Mouse (Mus musculus) spleen, adult 10 weeks (tissue): ENCODE measurements around the gene Tnks1bp1. TPM values are rescaled to one million over a fixed set of nuclear protein-coding genes. Genes with fewer than 3 reads are reported as not detected.

ENCODE experiments used
- polyA plus RNA-seq: library from polyadenylated mRNA; stranded (reverse); fragments of 350-450 nt; fragmentation: Illumina TruSeq; extraction: RNeasy Lipid Tissue Mini Kit (QIAGEN cat#74804); gene quantifications from one replicate; pipeline ENCODE4 v1.2.3, GENCODE M21; 2015; ENCODE audit warnings: low replicate concordance; ENCODE audit not compliant: insufficient read depth

Tnks1bp1 gene
- 8.3 TPM for polyA plus RNA-seq

DNA sequence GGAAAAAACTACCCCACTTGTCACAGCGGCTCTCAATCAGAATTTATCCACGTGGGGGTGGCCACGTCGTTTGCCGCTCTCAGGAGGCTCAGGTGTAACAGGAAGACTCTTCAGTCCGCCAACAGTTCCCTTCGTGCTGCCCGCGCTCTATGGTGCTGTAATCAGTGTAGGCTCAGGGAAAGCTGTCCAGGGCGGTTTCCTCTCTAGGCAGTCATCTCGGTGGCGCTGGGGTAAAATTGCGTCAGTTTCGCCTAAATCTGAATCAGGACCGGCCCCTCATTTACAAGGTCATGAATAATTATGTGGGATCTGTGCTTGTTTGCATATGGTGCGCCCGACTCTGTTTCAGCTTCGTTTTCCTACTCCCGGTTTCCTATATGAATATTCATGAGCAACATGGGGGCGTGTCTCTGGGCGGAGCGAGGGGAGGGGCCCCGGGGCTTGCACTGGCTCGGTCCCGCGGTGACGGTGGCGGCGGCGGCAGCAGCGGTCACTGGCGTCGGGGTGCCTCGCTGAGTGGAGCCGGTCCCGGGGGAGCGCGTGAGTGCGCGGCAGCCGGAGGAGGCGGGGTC, at the start of gene Tnks1bp1:
Tnks1bp1 (plus strand) TSS at position 427 of the 572 bp plus-strand sequence.

DNA sequence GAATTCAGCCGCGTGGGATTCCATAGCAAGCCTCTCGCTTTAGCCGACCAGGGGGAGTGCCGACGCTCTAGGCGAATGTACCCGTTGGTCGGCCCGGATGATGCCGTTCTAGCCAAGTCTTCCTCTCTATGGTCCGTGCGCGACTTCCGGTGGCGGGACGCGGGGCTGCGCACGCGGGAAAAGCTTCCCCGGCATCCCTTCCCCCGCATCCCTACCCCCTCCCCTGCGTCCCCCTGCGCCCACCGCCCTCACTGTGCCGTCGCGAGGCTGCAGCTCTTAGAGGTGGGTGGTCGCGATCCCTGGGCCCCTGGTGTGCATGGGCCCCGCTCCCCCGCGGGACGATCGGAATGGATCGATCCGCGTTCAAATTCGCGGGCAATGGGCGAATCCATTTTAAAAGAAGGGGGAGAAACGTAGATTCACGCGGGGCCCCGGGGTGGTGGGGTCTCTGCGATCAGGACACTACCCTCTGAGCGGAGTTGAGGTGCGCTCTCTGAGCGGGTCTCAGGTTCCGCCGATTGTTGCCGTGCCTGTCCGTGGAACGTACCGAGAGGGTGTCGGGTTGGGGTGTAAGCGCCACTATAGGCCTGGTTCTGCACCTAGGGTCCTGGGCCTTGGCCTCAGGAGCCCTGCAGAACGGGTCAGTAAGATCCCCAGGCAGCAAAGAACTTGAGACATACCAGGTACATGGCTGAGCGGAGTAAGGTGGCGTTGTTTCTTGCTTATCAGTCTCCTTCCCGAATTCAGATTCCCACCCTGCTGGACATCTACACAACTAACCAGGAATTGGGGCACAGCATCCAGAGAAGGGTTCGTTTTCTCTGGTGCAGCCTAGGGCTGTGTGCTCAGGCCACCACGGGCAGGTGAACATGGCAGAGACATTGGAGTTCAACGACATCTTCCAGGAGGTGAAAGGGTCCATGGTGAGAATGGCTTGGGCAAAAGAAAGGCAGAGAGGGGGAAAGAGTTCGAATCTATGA, 10.5 kb upstream of the Tnks1bp1 start, which contains the start of the genes Ssrp1 and P2rx3:
Ssrp1 (plus strand) TSS at position 188 of the 980 bp plus-strand sequence.
P2rx3 (minus strand) TSS at position 416 of the 980 bp plus-strand sequence.

Other genes with a start within 250 kb of the Tnks1bp1 start
- gene Ube2l6, start 249.2 kb upstream of the Tnks1bp1 start, polyA plus RNA-seq, result 228 TPM
- gene Smtnl1, start 225.4 kb upstream of the Tnks1bp1 start, polyA plus RNA-seq, result not detected
- gene Timm10, start 221.0 kb upstream of the Tnks1bp1 start, polyA plus RNA-seq, result 16.9 TPM
- 16.0 TPM for gene Slc43a1, start 209.2 kb upstream of the Tnks1bp1 start, polyA plus RNA-seq
- gene Rtn4rl2, start 161.3 kb upstream of the Tnks1bp1 start, polyA plus RNA-seq, result not detected
- gene Slc43a3, start 111.4 kb upstream of the Tnks1bp1 start, polyA plus RNA-seq, result 48.3 TPM
- gene Prg2, start 67.6 kb upstream of the Tnks1bp1 start, polyA plus RNA-seq, result 17.7 TPM
- 30.0 TPM for gene Prg3, start 59.8 kb upstream of the Tnks1bp1 start, polyA plus RNA-seq
- 233 TPM for gene Ssrp1, start 10.8 kb upstream of the Tnks1bp1 start, polyA plus RNA-seq
- 0.95 TPM for gene P2rx3, start 10.6 kb upstream of the Tnks1bp1 start, polyA plus RNA-seq
- gene Aplnr, start 88.2 kb downstream of the Tnks1bp1 start, polyA plus RNA-seq, result 5.3 TPM
- 0.81 TPM for gene Lrrc55, start 149.2 kb downstream of the Tnks1bp1 start, polyA plus RNA-seq